Mouse (Mus musculus) cerebellum, postnatal 10 days (tissue): Measurements from ENCODE around the gene Pola2.

Experiments
- DNase-seq, 2 experiments: peaks; one replicate each; pipeline ENCODE4 v3.0.0; 2021; ENCODE audit warnings: mixed read lengths in 2 of 2

Gene Pola2

GRCm38 (mm10) chr19:5893282-5894001 is 70.6 kb downstream of the Pola2 start:
- DNase-seq = no peak

DNA sequence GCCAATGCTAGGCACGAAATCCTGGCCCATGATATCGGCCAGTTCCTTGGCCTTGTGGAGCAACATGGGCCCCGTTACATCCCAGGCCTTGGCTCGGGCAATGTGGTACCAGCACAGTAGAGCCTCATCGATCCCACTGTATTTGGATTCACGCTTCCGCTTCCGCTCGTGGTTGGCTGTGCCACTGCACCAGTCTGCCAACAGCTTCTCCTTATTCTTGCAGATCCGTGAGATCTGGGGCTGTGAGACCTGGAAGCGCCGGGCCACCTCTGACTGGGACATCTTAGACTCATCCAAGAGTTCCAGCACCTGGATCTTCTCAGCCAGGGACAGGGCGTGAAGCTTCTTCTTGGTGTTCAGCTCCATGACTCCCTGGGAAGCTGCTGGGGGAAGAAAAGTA is 71.3 kb downstream of the Pola2 start:
- peak in 1 of 2 experiments; percentile 33 for DNase-seq

GRCm38 (mm10) chr19:5892262-5892661 is 71.7 kb downstream of the Pola2 start:
- no peak for DNase-seq

DNA sequence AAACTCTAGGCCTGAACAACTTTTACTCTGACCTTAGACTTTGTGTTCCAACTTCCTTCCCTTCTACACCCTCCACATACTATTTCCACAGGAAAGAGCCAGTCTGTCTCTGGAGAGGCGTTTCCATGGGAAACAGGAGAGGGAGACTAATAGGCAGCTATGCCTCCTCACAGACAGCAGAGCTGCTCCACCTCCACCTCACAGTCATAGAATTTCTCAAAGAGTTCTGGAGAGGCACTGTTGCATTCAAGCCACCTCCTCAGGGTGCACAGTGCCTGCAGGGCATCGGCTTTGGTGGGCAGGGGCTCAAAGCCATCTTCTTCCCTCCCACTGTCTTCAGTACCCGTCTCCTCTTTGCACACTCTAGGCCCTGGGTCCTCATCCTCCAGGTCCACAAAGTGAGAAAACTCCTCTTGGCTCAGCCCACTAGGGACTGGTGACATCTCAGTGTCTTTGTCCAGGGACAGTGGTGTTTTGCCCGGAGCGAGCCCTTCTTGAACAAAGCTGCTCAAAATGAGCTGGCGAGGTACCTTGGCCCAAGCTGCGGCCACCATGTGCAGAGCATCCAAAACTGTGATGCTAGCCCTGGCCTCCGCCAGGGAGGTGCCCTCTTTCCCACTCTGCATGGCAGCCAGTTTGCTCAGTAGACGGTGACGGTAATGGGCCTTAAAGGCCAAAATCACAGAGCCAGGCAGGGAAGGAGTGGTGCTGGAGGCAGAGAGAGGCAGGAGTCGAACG is 72.3 kb downstream of the Pola2 start:
- peak; percentile 41 to 57 for DNase-seq
